Mouse (Mus musculus): ENCODE measurements around the gene Abcc5. TPM values are rescaled to one million over a fixed set of nuclear protein-coding genes. Genes with fewer than 3 reads are reported as not detected.

Gene Abcc5
- total and polyA plus RNA-seq, 2 experiments from 2014 or later, result 26.0 to 64.3 TPM

GRCm38 (mm10) chr16:20334918-20335317, 91.3 kb downstream of the Abcc5 start:
- 92% methylated on average over 8 of the region's 8 CpGs for WGBS

GRCm38 (mm10) chr16:20328306-20328705, 97.9 kb downstream of the Abcc5 start:
- H3K9ac ChIP-seq (replicated peaks; ENCODE audit: low read depth, low read length), result no peak overlapping the region
- H3K27me3 ChIP-seq (ENCODE audit: control insufficient read depth, insufficient read depth, low read length), result no peaks in the 10 kb centered on the region
- 75% methylated on average over 5 of the region's 5 CpGs for WGBS
- H3K4me2 ChIP-seq (ENCODE audit: low read depth, low read length), result no peak overlapping the region
- DNase-seq (ENCODE audit: low spot score) (no peak), ATAC-seq (ENCODE audit: insufficient read depth, low read depth) (no peak)
- H3K4me1 ChIP-seq (ENCODE audit: control insufficient read depth, insufficient read depth), result no peaks in the 10 kb centered on the region; the same call in 1 of the 2 replicates
- H3K9me3 ChIP-seq (replicated peaks; ENCODE audit: control insufficient read depth, low read length), result no peaks in the 10 kb centered on the region
- peaks cover 27% of the 10 kb centered on the region for H3K36me3 ChIP-seq (replicated peaks; ENCODE audit: control insufficient read depth, insufficient read depth, low read length)
- TF ChIP-seq CTCF (IDR thresholded peaks at IDR 0.05; ENCODE audit: low read depth), result no peak
- no peak for TF ChIP-seq EP300 (IDR thresholded peaks at IDR 0.05; ENCODE audit: low read depth)
- H3K27ac ChIP-seq (ENCODE audit: low read depth), result no peak overlapping the region
- no peak overlapping the region for H3K4me3 ChIP-seq (ENCODE audit: low read depth, low read length)

More at GRCm38 (mm10) chr16:20334918-20335317, 91.3 kb downstream of the Abcc5 start:
- no peak overlapping the region for H3K27ac ChIP-seq (ENCODE audit: low read depth)
- no peak for DNase-seq (ENCODE audit: low spot score)
- H3K4me1 ChIP-seq (ENCODE audit: control insufficient read depth, insufficient read depth), result no peaks in the 10 kb centered on the region
- ATAC-seq (ENCODE audit: insufficient read depth, low read depth), result no peak
- no peaks in the 10 kb centered on the region for H3K9me3 ChIP-seq (replicated peaks; ENCODE audit: control insufficient read depth, low read length)
- H3K4me3 ChIP-seq (ENCODE audit: low read depth, low read length), result no peak overlapping the region
- H3K36me3 ChIP-seq (replicated peaks; ENCODE audit: control insufficient read depth, insufficient read depth, low read length), result peaks cover 69% of the 10 kb centered on the region
- H3K27me3 ChIP-seq (ENCODE audit: control insufficient read depth, insufficient read depth, low read length), result no peaks in the 10 kb centered on the region
- H3K9ac ChIP-seq (replicated peaks; ENCODE audit: low read depth, low read length), result no peak overlapping the region
- TF ChIP-seq EP300 (IDR thresholded peaks at IDR 0.05; ENCODE audit: low read depth) (no peak), CTCF (IDR thresholded peaks at IDR 0.05; ENCODE audit: low read depth) (no peak)
- H3K4me2 ChIP-seq (ENCODE audit: low read depth, low read length), result no peak overlapping the region

- Histone ChIP-seq H3K27ac (ENCODE audit: low read depth) (0 out of 2 replicates have a peak within 1 kb of the TSS, but pooled peaks have one; percentile 20), H3K9ac (replicated peaks; ENCODE audit: low read depth, low read length) (no peak within 1 kb of the TSS), H3K4me2 (ENCODE audit: low read depth, low read length) (no peak within 1 kb of the TSS), H3K9me3 (replicated peaks; ENCODE audit: control insufficient read depth, low read length) (no peaks in the 10 kb centered on the region), H3K36me3 (replicated peaks; ENCODE audit: control insufficient read depth, insufficient read depth, low read length) (peaks cover 3% of the 10 kb centered on the region; the same call in 1 of the 2 replicates), H3K4me3 (ENCODE audit: low read depth, low read length) (no peak within 1 kb of the TSS), H3K4me1 (ENCODE audit: control insufficient read depth, insufficient read depth) (no peaks in the 10 kb centered on the region; the same call in 1 of the 2 replicates), H3K27me3 (ENCODE audit: control insufficient read depth, insufficient read depth, low read length) (no peaks in the 10 kb centered on the region)
- no peak for DNase-seq (ENCODE audit: low spot score)
- no peak for ATAC-seq (ENCODE audit: insufficient read depth, low read depth)
- WGBS, result 45% methylated on average over 5 of the region's 5 CpGs
- no peak for TF ChIP-seq EP300 (IDR thresholded peaks at IDR 0.05; ENCODE audit: low read depth)
- no peak for TF ChIP-seq CTCF (IDR thresholded peaks at IDR 0.05; ENCODE audit: low read depth)
Measured at GRCm38 (mm10) chr16:20325286-20325685, 100.9 kb downstream of the Abcc5 start, which contains the start of gene Cyp2ab1. TSS of gene Cyp2ab1 (minus strand) at chr16:20325404.

DNA sequence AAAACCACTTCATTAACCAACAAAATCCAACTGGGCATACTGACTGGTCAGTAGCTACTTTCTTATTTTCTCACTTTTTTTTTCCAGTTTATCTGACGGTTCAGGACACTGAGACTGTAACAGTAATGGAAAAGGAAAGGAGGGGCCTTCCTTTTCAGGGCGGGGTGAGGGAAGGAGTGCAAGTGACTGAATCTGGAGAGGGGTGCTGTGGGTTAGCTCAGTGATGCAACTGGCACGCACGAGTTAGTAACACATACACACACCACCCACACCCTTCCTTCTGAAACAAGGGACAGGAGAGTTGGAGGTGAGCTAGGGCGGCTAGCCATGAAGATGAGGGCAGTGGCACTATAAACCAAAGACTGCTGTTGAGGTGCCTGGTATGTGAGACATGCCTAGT, 102.3 kb downstream of the Abcc5 start:
- Histone ChIP-seq H3K9ac (replicated peaks; ENCODE audit: low read depth, low read length) (no peak overlapping the region), H3K27me3 (ENCODE audit: control insufficient read depth, insufficient read depth, low read length) (no peaks in the 10 kb centered on the region), H3K4me2 (ENCODE audit: low read depth, low read length) (no peak overlapping the region), H3K4me3 (ENCODE audit: low read depth, low read length) (no peak overlapping the region), H3K9me3 (replicated peaks; ENCODE audit: control insufficient read depth, low read length) (no peaks in the 10 kb centered on the region), H3K27ac (ENCODE audit: low read depth) (0 out of 2 replicates have a peak overlapping the region, but pooled peaks have one; percentile 20), H3K4me1 (ENCODE audit: control insufficient read depth, insufficient read depth) (no peaks in the 10 kb centered on the region; the same call in 1 of the 2 replicates), H3K36me3 (replicated peaks; ENCODE audit: control insufficient read depth, insufficient read depth, low read length) (peaks cover 3% of the 10 kb centered on the region; the same call in 1 of the 2 replicates)
- DNase-seq (ENCODE audit: low spot score), result peak; percentile 35
- 53% methylated on average over 5 of the region's 5 CpGs for WGBS
- TF ChIP-seq EP300 (IDR thresholded peaks at IDR 0.05; ENCODE audit: low read depth), result no peak
- TF ChIP-seq CTCF (IDR thresholded peaks at IDR 0.05; ENCODE audit: low read depth), result no peak
- ATAC-seq (ENCODE audit: insufficient read depth, low read depth), result peak; percentile 51; the same call in 1 of the 2 replicates

DNA sequence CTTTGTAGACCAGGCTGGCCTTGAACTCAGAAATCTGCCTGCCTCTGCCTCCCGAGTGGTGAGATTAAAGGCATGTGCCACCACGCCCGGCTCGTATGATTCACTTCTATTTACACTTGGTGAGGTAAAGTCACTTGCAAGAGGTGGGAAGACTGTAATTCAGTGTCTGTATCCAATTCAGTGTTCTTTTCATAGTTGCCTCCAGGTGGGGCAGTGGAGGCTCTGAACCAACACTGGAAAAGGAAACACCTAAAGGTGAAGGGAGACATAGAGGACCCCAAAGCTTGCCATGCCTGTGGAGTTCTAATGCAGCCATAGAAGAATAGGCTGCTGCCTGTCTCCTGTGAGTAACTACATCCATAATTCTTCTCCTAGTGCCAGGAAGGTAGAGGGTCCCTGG, 103.9 kb downstream of the Abcc5 start:
- DNase-seq (ENCODE audit: low spot score) (no peak), ATAC-seq (ENCODE audit: insufficient read depth, low read depth) (no peak)
- Histone ChIP-seq H3K4me1 (ENCODE audit: control insufficient read depth, insufficient read depth) (no peaks in the 10 kb centered on the region; the same call in 1 of the 2 replicates), H3K4me2 (ENCODE audit: low read depth, low read length) (no peak overlapping the region), H3K27ac (ENCODE audit: low read depth) (no peak overlapping the region), H3K36me3 (replicated peaks; ENCODE audit: control insufficient read depth, insufficient read depth, low read length) (no peaks in the 10 kb centered on the region), H3K9me3 (replicated peaks; ENCODE audit: control insufficient read depth, low read length) (no peaks in the 10 kb centered on the region), H3K9ac (replicated peaks; ENCODE audit: low read depth, low read length) (no peak overlapping the region), H3K4me3 (ENCODE audit: low read depth, low read length) (no peak overlapping the region), H3K27me3 (ENCODE audit: control insufficient read depth, insufficient read depth, low read length) (no peaks in the 10 kb centered on the region)
- WGBS, result 79% methylated on average over 4 of the region's 4 CpGs
- TF ChIP-seq CTCF (IDR thresholded peaks at IDR 0.05; ENCODE audit: low read depth) (no peak), EP300 (IDR thresholded peaks at IDR 0.05; ENCODE audit: low read depth) (no peak)

GRCm38 (mm10) chr16:20316770-20317169, 109.4 kb downstream of the Abcc5 start:
- H3K9me3 ChIP-seq (replicated peaks; ENCODE audit: control insufficient read depth, low read length), result no peaks in the 10 kb centered on the region

More at GRCm38 (mm10) chr16:20316770-20317169, 109.4 kb downstream of the Abcc5 start:
- Histone ChIP-seq H3K27ac (ENCODE audit: low read depth) (no peak overlapping the region), H3K4me2 (ENCODE audit: low read depth, low read length) (no peak overlapping the region), H3K4me1 (ENCODE audit: control insufficient read depth, insufficient read depth) (no peaks in the 10 kb centered on the region), H3K36me3 (replicated peaks; ENCODE audit: control insufficient read depth, insufficient read depth, low read length) (no peaks in the 10 kb centered on the region), H3K4me3 (ENCODE audit: low read depth, low read length) (no peak overlapping the region), H3K9ac (replicated peaks; ENCODE audit: low read depth, low read length) (no peak overlapping the region), H3K27me3 (ENCODE audit: control insufficient read depth, insufficient read depth, low read length) (no peaks in the 10 kb centered on the region)
- TF ChIP-seq EP300 (IDR thresholded peaks at IDR 0.05; ENCODE audit: low read depth) (no peak), CTCF (IDR thresholded peaks at IDR 0.05; ENCODE audit: low read depth) (no peak)
- no peak for DNase-seq (ENCODE audit: low spot score)
- ATAC-seq (ENCODE audit: insufficient read depth, low read depth), result no peak
- 62% methylated on average over 6 of the region's 6 CpGs for WGBS

Measured in heart, postnatal 0 days (tissue).